Mouse (Mus musculus) MEL (cell line): ENCODE data around the gene Tlk2. TPM values are rescaled to one million over a fixed set of nuclear protein-coding genes. Genes with fewer than 3 reads are reported as not detected.

Experiments used
- DNase-seq: peaks from one replicate; pipeline ENCODE4 v3.0.0; 2011; ENCODE audit warnings: low read depth, low spot score
- H3K27ac ChIP-seq: 2 replicates; pipeline ENCODE4 v1.5.1; 2012; ENCODE audit warnings: low read depth, mild to moderate bottlenecking, control low read depth, low read length, moderate library complexity; ENCODE audit not compliant: control insufficient read depth
- H3K27me3 ChIP-seq, 2 experiments: fragments of 150-350 bp in 1 of 2; sonication (generic) in 1 of 2; 2 replicates each; pipeline ENCODE4 v1.6.1; 2012; ENCODE audit warnings: low read length in 2 of 2, mild to moderate bottlenecking in 2 of 2, improper control_type of control experiment in 1 of 2, moderate library complexity in 1 of 2; ENCODE audit not compliant: insufficient read depth in 2 of 2, control insufficient read depth in 1 of 2
- H3K36me3 ChIP-seq, 2 experiments: 2 replicates each; pipeline ENCODE4 v1.6.1; 2012 to 2014; ENCODE audit warnings: low read length in 2 of 2, improper control_type of control experiment in 1 of 2, inconsistent platforms in 1 of 2, mild to moderate bottlenecking in 1 of 2; ENCODE audit not compliant: insufficient read depth in 2 of 2, control insufficient read depth in 1 of 2
- H3K4me1 ChIP-seq, 2 experiments: fragments of 150-350 bp in 1 of 2; sonication (generic) in 1 of 2; 2 replicates each; pipeline ENCODE4 v1.6.1; 2012; ENCODE audit warnings: low read length in 2 of 2, improper control_type of control experiment in 1 of 2, mild to moderate bottlenecking in 1 of 2; ENCODE audit not compliant: insufficient read depth in 2 of 2, control insufficient read depth in 1 of 2
- H3K4me3 ChIP-seq, 2 experiments: fragments of 150-350 bp in 1 of 2; sonication (generic) in 1 of 2; 2 replicates each; pipeline ENCODE4 v1.5.1; 2012; ENCODE audit warnings: low read depth in 2 of 2, low read length in 2 of 2, mild to moderate bottlenecking in 2 of 2, moderate library complexity in 2 of 2, control low read depth in 1 of 2, improper control_type of control experiment in 1 of 2; ENCODE audit not compliant: control insufficient read depth in 1 of 2, insufficient read depth in 1 of 2
- H3K79me2 ChIP-seq: 2 replicates; pipeline ENCODE4 v1.6.1; 2012; ENCODE audit warnings: mild to moderate bottlenecking, low read length, moderate library complexity; ENCODE audit not compliant: control insufficient read depth, poor library complexity, insufficient read depth
- H3K9ac ChIP-seq: 2 replicates; pipeline ENCODE4 v1.6.1; 2012; ENCODE audit warnings: low read depth, mild to moderate bottlenecking, control low read depth, low read length, moderate library complexity; ENCODE audit not compliant: control insufficient read depth, poor library complexity, severe bottlenecking
- H3K9me3 ChIP-seq: fragments of 150-350 bp; sonication (generic); replicated peaks from 2 replicates; pipeline ENCODE4 v1.6.1; 2012; ENCODE audit warnings: mild to moderate bottlenecking, low read length, improper control_type of control experiment, moderate library complexity; ENCODE audit not compliant: insufficient read depth
- E2F4 ChIP-seq: IDR thresholded peaks from 2 replicates; pipeline ENCODE4 v1.6.1; 2011; ENCODE audit warnings: low read depth, low read length, improper control_type of control experiment, borderline replicate concordance
- ELF1 ChIP-seq: IDR thresholded peaks from 2 replicates; pipeline ENCODE4 v1.6.1; 2014; ENCODE audit warnings: low read depth, mild to moderate bottlenecking, inconsistent platforms, low read length, improper control_type of control experiment, moderate library complexity
- EP300 ChIP-seq, 2 experiments: IDR thresholded peaks; 2 replicates each; pipeline ENCODE4 v1.6.1; 2011; ENCODE audit warnings: improper control_type of control experiment in 2 of 2, low read length in 2 of 2, low read depth in 1 of 2, mild to moderate bottlenecking in 1 of 2
- ETS1 ChIP-seq: IDR thresholded peaks from 2 replicates; pipeline ENCODE4 v1.6.1; 2012; ENCODE audit warnings: low read depth, mild to moderate bottlenecking, inconsistent platforms, low read length, improper control_type of control experiment, moderate library complexity
- GATA1 ChIP-seq: IDR thresholded peaks from 2 replicates; pipeline ENCODE4 v1.6.1; 2011; ENCODE audit warnings: low read depth, low read length, improper control_type of control experiment
- HCFC1 ChIP-seq: IDR thresholded peaks from 2 replicates; pipeline ENCODE4 v1.6.1; 2012; ENCODE audit warnings: low read depth, mild to moderate bottlenecking, inconsistent platforms, low read length, improper control_type of control experiment, moderate library complexity
- MAFK ChIP-seq: IDR thresholded peaks from 2 replicates; pipeline ENCODE4 v1.6.1; 2011; ENCODE audit warnings: low read depth, mild to moderate bottlenecking, low read length, improper control_type of control experiment, borderline replicate concordance
- MYB ChIP-seq: IDR thresholded peaks from 2 replicates; pipeline ENCODE4 v1.6.1; 2011; ENCODE audit warnings: mild to moderate bottlenecking, low read depth, low read length, improper control_type of control experiment
- NELFE ChIP-seq: IDR thresholded peaks from 2 replicates; pipeline ENCODE4 v1.6.1; 2011; ENCODE audit warnings: low read depth, low read length, improper control_type of control experiment
- NRF1 ChIP-seq: IDR thresholded peaks from 2 replicates; pipeline ENCODE4 v1.6.1; 2014; ENCODE audit warnings: low read depth, mild to moderate bottlenecking, inconsistent platforms, low read length, improper control_type of control experiment, moderate library complexity; ENCODE audit not compliant: poor library complexity, insufficient read depth, severe bottlenecking
- POLR2A ChIP-seq, 2 experiments: IDR thresholded peaks; 2 replicates each; pipeline ENCODE4 v1.6.1; 2011 to 2012; ENCODE audit warnings: low read length in 2 of 2, mild to moderate bottlenecking in 2 of 2, control low read depth in 1 of 2, improper control_type of control experiment in 1 of 2, low read depth in 1 of 2, moderate library complexity in 1 of 2; ENCODE audit not compliant: control insufficient read depth in 1 of 2, insufficient read depth in 1 of 2, poor library complexity in 1 of 2
- RCOR1 ChIP-seq: IDR thresholded peaks from 2 replicates; pipeline ENCODE4 v1.6.1; 2012; ENCODE audit warnings: low read depth, mild to moderate bottlenecking, inconsistent platforms, low read length, improper control_type of control experiment
- SMC3 ChIP-seq: IDR thresholded peaks from 2 replicates; pipeline ENCODE4 v1.6.1; 2011; ENCODE audit warnings: low read depth, low read length, improper control_type of control experiment
- TAL1 ChIP-seq: IDR thresholded peaks from 2 replicates; pipeline ENCODE4 v1.6.1; 2012; ENCODE audit warnings: mild to moderate bottlenecking, inconsistent platforms, low read length, moderate library complexity, mixed read lengths
- TCF12 ChIP-seq: IDR thresholded peaks from 2 replicates; pipeline ENCODE4 v1.6.1; 2014; ENCODE audit warnings: low read depth, mild to moderate bottlenecking, inconsistent platforms, low read length, improper control_type of control experiment, moderate library complexity
- UBTF ChIP-seq: IDR thresholded peaks from 2 replicates; pipeline ENCODE4 v1.6.1; 2012; ENCODE audit warnings: low read depth, mild to moderate bottlenecking, inconsistent platforms, low read length, improper control_type of control experiment, moderate library complexity, borderline replicate concordance; ENCODE audit not compliant: insufficient read depth
- USF1 ChIP-seq: IDR thresholded peaks from 2 replicates; pipeline ENCODE4 v1.6.1; 2014; ENCODE audit warnings: low read depth, mild to moderate bottlenecking, inconsistent platforms, low read length, improper control_type of control experiment, moderate library complexity
- ZNF384 ChIP-seq: IDR thresholded peaks from 2 replicates; pipeline ENCODE4 v1.6.1; 2012; ENCODE audit warnings: low read depth, mild to moderate bottlenecking, inconsistent platforms, low read length, improper control_type of control experiment
- polyA plus RNA-seq, 2 experiments: library from polyadenylated mRNA; stranded (reverse) in 1 of 2; unstranded in 1 of 2; fragments of >175 nt in 1 of 2; fragments of >200 nt in 1 of 2; gene quantifications; 2 replicates each; pipeline versions ENCODE4 v1.2.1 to v1.2.4; 2012; ENCODE audit warnings: low replicate concordance in 2 of 2, low read depth in 1 of 2; ENCODE audit not compliant: insufficient read length in 2 of 2, insufficient read depth in 1 of 2, missing spikeins in 1 of 2
- total RNA-seq: library from RNA; depleted of rRNA; stranded (reverse); fragments of 300-350 nt; gene quantifications from 2 replicates; pipeline ENCODE4 v1.2.3, GENCODE M21; 2012

Gene Tlk2
- total and polyA plus RNA-seq, 3 experiments: 46.5 to 60.9 TPM; not detected in 1

DNA sequence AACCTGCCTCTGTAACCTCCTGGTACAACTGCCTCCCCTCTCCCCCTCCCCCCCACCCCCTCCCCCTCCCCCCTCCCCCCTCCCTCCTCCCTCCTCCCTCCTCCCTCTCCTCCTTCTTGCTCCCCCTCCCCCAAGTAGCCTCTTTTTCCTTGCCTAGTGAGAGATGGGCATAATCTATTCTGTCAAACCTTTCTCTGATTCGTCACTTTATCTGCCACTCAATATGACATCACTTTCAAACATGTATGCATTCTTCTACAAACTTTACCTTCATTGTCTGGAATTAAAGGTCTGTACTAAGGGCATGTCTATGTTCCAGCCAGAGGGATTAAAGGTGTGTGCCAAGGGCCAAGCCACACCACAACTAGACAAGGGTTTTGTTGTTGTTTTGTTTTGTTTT lies 28.8 kb upstream of the Tlk2 start:
- peak; percentile 76 for DNase-seq
- no peak for TF ChIP-seq E2F4
- TF ChIP-seq POLR2A (IDR thresholded peaks at IDR 0.05; ENCODE audit: control insufficient read depth in 1 of 2, insufficient read depth in 1 of 2, low read depth in 1 of 2, low read length in 2 of 2, poor library complexity in 1 of 2): no peak
- no peak for TF ChIP-seq UBTF
- no peak for TF ChIP-seq NRF1
- no peak for TF ChIP-seq SMC3
- no peak overlapping the region for H3K27ac ChIP-seq

DNA sequence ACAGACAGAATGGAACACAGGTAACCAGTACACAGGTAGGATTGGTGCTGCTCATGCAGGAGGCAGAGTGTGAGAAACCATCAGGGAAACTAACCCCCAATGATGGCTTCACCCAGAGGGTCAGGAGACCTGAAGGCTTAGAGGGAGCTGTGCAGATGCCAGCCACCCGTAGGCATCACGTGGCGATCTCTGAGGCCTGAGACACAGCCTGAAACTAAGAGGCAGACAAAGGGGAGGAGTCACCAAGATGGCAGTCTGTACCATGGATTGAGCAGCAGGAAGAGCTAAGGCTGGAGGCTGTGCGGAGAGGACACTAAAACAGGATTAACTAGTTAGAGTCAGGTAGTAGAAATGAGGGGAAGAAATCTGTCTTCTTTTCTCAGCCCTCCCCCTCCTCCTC lies 27.9 kb upstream of the Tlk2 start:
- Histone ChIP-seq H3K9me3 (no peaks in the 10 kb centered on the region), H3K4me1 (peaks cover 11 to 45% of the 10 kb centered on the region in 2 experiments), H3K79me2 (no peaks in the 10 kb centered on the region; the same call in 1 of the 2 replicates), H3K27ac (no peak overlapping the region), H3K27me3 (no peaks in the 10 kb centered on the region), H3K4me3 (no peak overlapping the region), H3K9ac (no peak overlapping the region), H3K36me3 (peaks cover 0 to 31% of the 10 kb centered on the region in 2 experiments; a peak in 2 of 4 replicates)
- DNase-seq: no peak
- TF ChIP-seq ETS1: no peak
- TF ChIP-seq HCFC1: no peak
- no peak for TF ChIP-seq EP300 (IDR thresholded peaks at IDR 0.05; ENCODE audit: low read depth in 1 of 2, low read length in 2 of 2)
- TF ChIP-seq SMC3: no peak
- no peak for TF ChIP-seq TAL1
- no peak for TF ChIP-seq ZNF384
- TF ChIP-seq USF1: peak; percentile 66; the same call in 1 of the 2 replicates

More for the DNA sequence above, 28.8 kb upstream of the Tlk2 start:
- Histone ChIP-seq H3K9ac (no peak overlapping the region), H3K27me3 (no peaks in the 10 kb centered on the region), H3K79me2 (no peaks in the 10 kb centered on the region; the same call in 1 of the 2 replicates), H3K36me3 (peaks cover 0 to 31% of the 10 kb centered on the region in 2 experiments; a peak in 2 of 4 replicates), H3K4me3 (no peak overlapping the region), H3K4me1 (peaks cover 11 to 43% of the 10 kb centered on the region in 2 experiments), H3K9me3 (no peaks in the 10 kb centered on the region)

DNA sequence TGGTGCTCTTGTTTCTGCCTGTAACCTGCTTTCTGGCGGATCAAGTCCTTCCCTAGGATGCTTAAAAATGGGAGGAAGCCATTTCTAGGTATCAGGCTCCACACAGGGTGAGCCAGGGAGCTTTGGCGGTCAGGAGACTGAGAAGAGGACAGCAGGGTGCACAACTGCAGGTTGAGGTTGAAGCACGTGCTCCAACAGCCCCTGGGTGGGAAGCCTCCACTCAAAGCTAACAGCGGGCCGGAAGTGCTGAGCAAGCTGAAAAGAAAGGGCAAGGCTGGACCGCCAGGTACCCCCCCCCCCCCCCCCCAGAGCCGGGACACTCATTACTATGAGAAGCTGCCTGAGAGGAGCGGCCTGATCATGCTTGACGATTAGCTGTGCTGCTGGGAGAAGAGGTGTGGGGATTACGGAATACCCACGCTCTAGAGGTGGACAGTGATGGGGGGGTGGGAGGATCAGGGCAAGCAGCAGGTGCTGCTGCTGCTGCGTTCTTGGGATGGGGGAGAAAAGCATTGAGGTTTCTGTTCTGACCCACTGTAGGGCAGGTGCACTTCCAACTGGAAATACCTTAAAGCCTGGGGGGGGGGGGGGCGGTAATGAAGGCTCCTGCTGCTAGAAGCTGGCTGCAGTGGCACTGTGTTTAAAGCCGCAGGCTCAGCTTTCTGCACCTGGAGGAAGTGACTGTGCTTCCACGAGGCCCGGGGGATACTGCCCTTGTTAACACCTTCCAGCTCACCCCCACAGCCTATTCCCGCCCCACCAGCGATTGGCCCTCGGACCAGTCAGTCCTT lies 27.2 kb upstream of the Tlk2 start:
- H3K4me3 ChIP-seq: peak overlapping the region; percentile 19 to 28; a peak in 3 of 4 replicates
- no peaks in the 10 kb centered on the region for H3K9me3 ChIP-seq
- H3K27me3 ChIP-seq: no peaks in the 10 kb centered on the region
- peaks cover 17 to 51% of the 10 kb centered on the region in 2 experiments for H3K4me1 ChIP-seq
- H3K36me3 ChIP-seq: peaks cover 0 to 34% of the 10 kb centered on the region in 2 experiments; a peak in 2 of 4 replicates
- H3K9ac ChIP-seq: peak overlapping the region; percentile 60
- peak overlapping the region; percentile 82 for H3K27ac ChIP-seq
- H3K79me2 ChIP-seq: no peaks in the 10 kb centered on the region; the same call in 1 of the 2 replicates
- no peak for TF ChIP-seq POLR2A (IDR thresholded peaks at IDR 0.05; ENCODE audit: control insufficient read depth in 1 of 2, insufficient read depth in 1 of 2, low read depth in 1 of 2, low read length in 2 of 2, poor library complexity in 1 of 2)
- TF ChIP-seq TCF12: no peak
- no peak for TF ChIP-seq ELF1
- no peak for TF ChIP-seq GATA1
- TF ChIP-seq NELFE: no peak
- TF ChIP-seq RCOR1: peak; percentile 25; the same call in 1 of the 2 replicates
- TF ChIP-seq MYB: no peak
- 0 out of 2 replicates have a peak, but pooled peaks have one; percentile 16 for TF ChIP-seq ETS1
- TF ChIP-seq MAFK: no peak
- peak; percentile 74 for DNase-seq
